Mouse (Mus musculus) midbrain, embryonic 10.5 days (tissue): ENCODE measurements around the gene Cstad. TPM values are rescaled to one million over a fixed set of nuclear protein-coding genes. Genes with fewer than 3 reads are reported as not detected.
A peak's percentile ranks its signal among the peaks of the same experiment; 100 is the strongest.

Experiments used
- DNase-seq: peaks from one replicate; pipeline ENCODE4 v3.0.0-alpha.2; 2017; ENCODE audit warnings: low spot score
- H3K27ac ChIP-seq: fragments of 300-500 bp; sonication (generic); replicated peaks from 2 replicates; pipeline ENCODE4 v1.5.1; 2016; ENCODE audit warnings: mild to moderate bottlenecking
- H3K27me3 ChIP-seq: fragments of 300-500 bp; sonication (generic); 2 replicates; pipeline ENCODE4 v1.6.1; 2016; ENCODE audit warnings: low read depth, mild to moderate bottlenecking; ENCODE audit not compliant: poor library complexity, severe bottlenecking
- H3K36me3 ChIP-seq: fragments of 300-500 bp; sonication (generic); 2 replicates; pipeline ENCODE4 v1.6.1; 2016; ENCODE audit warnings: mild to moderate bottlenecking, moderate library complexity
- H3K4me1 ChIP-seq: fragments of 300-500 bp; sonication (generic); 2 replicates; pipeline ENCODE4 v1.6.1; 2016
- H3K4me3 ChIP-seq: fragments of 300-500 bp; sonication (generic); 2 replicates; pipeline ENCODE4 v1.5.1; 2016; ENCODE audit warnings: mild to moderate bottlenecking, moderate library complexity
- H3K9me3 ChIP-seq: fragments of 300-500 bp; sonication (generic); replicated peaks from 2 replicates; pipeline ENCODE4 v1.6.1; 2016; ENCODE audit warnings: mild to moderate bottlenecking
- WGBS: fragments of 180-500 bp; shearing (Covaris S2); methylation state at CpG from one replicate; pipeline ENCODE4 v1.1.7; 2016; 5-methylcytosine and 5-hydroxymethylcytosine counted together
- polyA plus RNA-seq: library from polyadenylated mRNA; unstranded; fragments of >200 nt; fragmentation: Nextera tagmentation; extraction: Ambion mirVana; gene quantifications from 2 replicates; pipeline ENCODE4 v1.2.1, GENCODE M21; 2016

The Cstad gene
- polyA plus RNA-seq, 1 experiment from 2014 or later, result 0.20 TPM

GRCm38 (mm10) chr2:30657674-30658479, 63.0 kb downstream of the Cstad start:
- peak overlapping the region; percentile 99 for H3K27ac ChIP-seq
- peak; percentile 72 for DNase-seq
- H3K4me1 ChIP-seq, result peaks cover 100% of the 10 kb centered on the region
- peak overlapping the region; percentile 54 for H3K4me3 ChIP-seq
- under 1% methylated on average over 42 of the region's 42 CpGs for WGBS
- H3K9me3 ChIP-seq, result no peaks in the 10 kb centered on the region
- peaks cover 9% of the 10 kb centered on the region; the same call in 1 of the 2 replicates for H3K27me3 ChIP-seq
- no peaks in the 10 kb centered on the region for H3K36me3 ChIP-seq

GRCm38 (mm10) chr2:30658480-30658843, 63.6 kb downstream of the Cstad start:
- Histone ChIP-seq H3K27ac (peak overlapping the region; percentile 99), H3K36me3 (no peaks in the 10 kb centered on the region), H3K4me1 (peaks cover 95% of the 10 kb centered on the region), H3K4me3 (peak overlapping the region; percentile 54), H3K9me3 (no peaks in the 10 kb centered on the region), H3K27me3 (peaks cover 10% of the 10 kb centered on the region; the same call in 1 of the 2 replicates)
- 0% methylated on average over 45 of the region's 45 CpGs for WGBS
- DNase-seq, result peak; percentile 100

Other genes with a start within 250 kb of the Cstad start
- gene Sh3glb2, start 235.7 kb upstream of the Cstad start, polyA plus RNA-seq, result 70.7 and 84.7 TPM in 2 replicates
- gene Miga2, start 230.8 kb upstream of the Cstad start, polyA plus RNA-seq, result 27.8 and 29.6 TPM in 2 replicates
- gene Dolpp1, start 202.8 kb upstream of the Cstad start, polyA plus RNA-seq, result 53.2 and 62.7 TPM in 2 replicates
- gene Crat, start 179.2 kb upstream of the Cstad start, polyA plus RNA-seq, result 22.5 and 23.7 TPM in 2 replicates
- gene Ptpa, start 179.0 kb upstream of the Cstad start, polyA plus RNA-seq, result 151 and 152 TPM in 2 replicates
- gene Ier5l, start 120.8 kb upstream of the Cstad start, polyA plus RNA-seq, result 2.0 and 2.3 TPM in 2 replicates
- gene 1700001O22Rik, start 208.6 kb downstream of the Cstad start, polyA plus RNA-seq, result 3.5 and 4.0 TPM in 2 replicates
- gene Ntmt1, start 212.8 kb downstream of the Cstad start, polyA plus RNA-seq, result 126 and 127 TPM in 2 replicates
- gene Asb6, start 235.3 kb downstream of the Cstad start, polyA plus RNA-seq, result 43.9 and 45.8 TPM in 2 replicates
- 22.3 and 29.5 TPM in 2 replicates for gene Prrx2, start 239.9 kb downstream of the Cstad start, polyA plus RNA-seq